Mouse (Mus musculus) urinary bladder, postnatal 14 days (tissue): ENCODE results near the gene Olfr781.
"Not testable (repeated sequence)": the region's sequence is repeated elsewhere in the genome, so short reads cannot be mapped to it uniquely, and the experiment has no call there.

Experiments used
- DNase-seq: peaks from one replicate; pipeline ENCODE4 v3.0.0; 2021; ENCODE audit warnings: low spot score

Gene Olfr781

GRCm38 (mm10) chr10:129328554-129328953 is at the start of gene Olfr781:
Gene Olfr781, plus strand, starts transcription at chr10:129328854.
- no peak for DNase-seq

DNA sequence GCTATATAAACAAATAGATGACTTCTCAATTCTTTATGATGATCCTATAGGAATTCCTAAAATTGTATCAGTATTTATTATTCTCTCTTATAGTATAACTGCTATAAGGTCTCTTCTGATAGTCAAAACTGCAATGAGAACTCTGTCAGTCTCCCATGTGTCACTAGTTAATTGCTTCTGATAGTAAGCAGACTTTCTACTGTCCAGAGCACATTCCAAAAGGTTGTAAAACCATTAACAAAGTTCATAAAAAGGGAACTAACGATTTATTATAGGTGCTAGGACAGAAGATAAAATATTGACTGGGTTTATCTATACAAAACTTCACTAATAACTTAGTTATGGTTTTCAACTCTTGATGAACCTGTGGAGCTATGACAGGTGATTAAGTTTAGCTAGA is 15.7 kb upstream of the Olfr781 start:
- DNase-seq, result not testable (repeated sequence)

DNA sequence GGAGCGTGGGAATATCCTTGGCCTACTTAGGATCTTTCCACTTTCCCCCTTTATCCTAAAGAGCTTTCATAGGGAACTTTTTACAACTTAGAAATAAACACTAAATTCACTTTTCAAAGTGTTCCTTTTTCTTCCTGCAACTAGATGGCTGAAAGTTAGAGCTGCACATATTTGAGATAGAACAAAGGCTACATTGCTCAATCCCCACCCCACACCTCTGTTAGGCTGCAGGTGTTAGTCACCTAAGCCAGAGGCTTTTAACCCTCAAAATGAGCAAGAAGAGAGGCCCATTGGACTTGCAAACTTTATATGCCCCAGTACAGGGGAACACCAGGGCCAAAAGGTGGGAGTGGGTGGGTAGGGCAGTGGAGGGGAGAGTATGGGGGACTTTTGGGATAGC is 15.1 kb upstream of the Olfr781 start:
- DNase-seq, result not testable (repeated sequence)

DNA sequence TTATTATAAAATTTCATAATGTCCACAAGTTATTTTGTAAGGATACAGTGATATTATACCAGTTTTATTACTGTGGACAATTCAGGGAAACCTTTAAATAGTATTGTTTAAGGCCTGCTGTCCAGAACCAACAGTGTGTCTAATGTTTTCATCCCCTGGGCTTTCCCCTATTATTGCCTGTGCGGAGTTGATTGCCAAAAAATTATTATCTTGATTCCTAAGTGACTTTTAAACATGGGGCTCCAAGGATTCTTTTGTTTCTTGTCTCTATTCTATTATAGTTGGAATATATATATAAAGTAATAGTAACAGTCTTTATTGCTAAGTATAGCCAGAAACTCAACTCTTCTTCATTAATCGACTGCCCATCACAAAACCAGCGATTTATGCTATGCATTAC is 10.8 kb upstream of the Olfr781 start, which contains the start of gene Olfr780:
TSS of gene Olfr780 (plus strand) at position 301 of the 400 bp plus-strand sequence.
- DNase-seq, result no peak

GRCm38 (mm10) chr10:129348550-129348949 is 19.9 kb downstream of the Olfr781 start, which contains the start of gene Olfr782:
Gene Olfr782, plus strand, starts transcription at chr10:129348850.
- DNase-seq, result no peak

- not testable (repeated sequence) for DNase-seq
These were observed 23.8 kb downstream of the Olfr781 start for GRCm38 (mm10) chr10:129352475-129352874.

GRCm38 (mm10) chr10:129356496-129356895 is 27.8 kb downstream of the Olfr781 start:
- DNase-seq, result not testable (repeated sequence)

DNA sequence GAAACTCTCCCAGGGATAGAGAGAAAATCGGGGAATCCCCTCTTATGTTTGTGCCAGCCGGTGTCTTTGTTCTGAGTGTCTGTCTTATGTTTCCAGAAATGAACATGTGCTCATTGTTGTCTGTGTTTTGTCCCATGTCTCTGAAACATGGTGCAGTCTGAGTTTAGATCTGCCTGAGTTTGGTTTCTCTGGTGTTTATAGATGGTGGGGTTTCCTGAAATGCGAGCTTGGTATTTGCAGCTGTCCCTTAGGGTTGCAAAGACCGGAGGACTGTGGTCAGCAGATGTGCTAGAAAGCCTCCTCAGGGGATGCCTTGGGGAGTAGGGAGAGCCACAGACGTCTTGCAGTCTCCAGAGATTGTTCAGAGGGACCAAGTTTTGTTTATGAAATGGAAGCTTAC is 28.7 kb downstream of the Olfr781 start:
- no peak for DNase-seq

GRCm38 (mm10) chr10:129374051-129374450 is 45.4 kb downstream of the Olfr781 start:
- DNase-seq, result not testable (repeated sequence)
